Mouse (Mus musculus) neural tube, embryonic 15.5 days (tissue): ENCODE results near the gene Apod. TPM values are rescaled to one million over a fixed set of nuclear protein-coding genes. Genes with fewer than 3 reads are reported as not detected.
A peak's percentile ranks its signal among the peaks of the same experiment; 100 is the strongest.
"Not testable (repeated sequence)": the region's sequence is repeated elsewhere in the genome, so short reads cannot be mapped to it uniquely, and the experiment has no call there.

Experiments used
- ATAC-seq: fragments of 200-750 bp; cut with Nextera tagmentation; 2 replicates; pipeline ENCODE4 v1.8.0; 2017; ENCODE audit warnings: mild to moderate bottlenecking, moderate TSS enrichment, moderate library complexity; ENCODE audit not compliant: low FRiP score
- H3K27ac ChIP-seq: fragments of 300-500 bp; sonication (generic); replicated peaks from 2 replicates; pipeline ENCODE4 v1.5.1; 2015; ENCODE audit warnings: mild to moderate bottlenecking, inconsistent platforms
- H3K27me3 ChIP-seq: fragments of 300-500 bp; sonication (generic); replicated peaks from 2 replicates; pipeline ENCODE4 v1.6.1; 2015; ENCODE audit warnings: inconsistent platforms
- H3K36me3 ChIP-seq: fragments of 300-500 bp; sonication (generic); 2 replicates; pipeline ENCODE4 v1.6.1; 2015; ENCODE audit warnings: inconsistent platforms
- H3K4me1 ChIP-seq: fragments of 300-500 bp; sonication (generic); 2 replicates; pipeline ENCODE4 v1.6.1; 2015; ENCODE audit warnings: inconsistent platforms
- H3K4me2 ChIP-seq: fragments of 300-500 bp; sonication (generic); 2 replicates; pipeline ENCODE4 v1.6.1; 2015; ENCODE audit warnings: inconsistent platforms, mild to moderate bottlenecking, moderate library complexity
- H3K4me3 ChIP-seq: fragments of 300-500 bp; sonication (generic); replicated peaks from 2 replicates; pipeline ENCODE4 v1.5.1; 2015; ENCODE audit warnings: mild to moderate bottlenecking, inconsistent platforms
- H3K9ac ChIP-seq: fragments of 300-500 bp; sonication (generic); replicated peaks from 2 replicates; pipeline ENCODE4 v1.6.1; 2015; ENCODE audit warnings: mild to moderate bottlenecking, inconsistent platforms
- H3K9me3 ChIP-seq: fragments of 300-500 bp; sonication (generic); replicated peaks from 2 replicates; pipeline ENCODE4 v1.6.1; 2016; ENCODE audit warnings: inconsistent platforms
- WGBS: fragments of 180-500 bp; shearing (Covaris S2); methylation state at CpG from one replicate; pipeline ENCODE4 v1.1.7; 2015; ENCODE audit warnings: mixed read lengths; 5-methylcytosine and 5-hydroxymethylcytosine counted together
- polyA plus RNA-seq: library from polyadenylated mRNA; unstranded; fragments of >200 nt; fragmentation: Nextera tagmentation; extraction: Ambion mirVana; gene quantifications from 2 replicates; pipeline ENCODE4 v1.2.1, GENCODE M21; 2015

Apod gene
- polyA plus RNA-seq, 1 experiment from 2014 or later = 48.8 TPM

- H3K9ac ChIP-seq, ATAC-seq, H3K27me3 ChIP-seq, H3K4me2 ChIP-seq, H3K27ac ChIP-seq, H3K4me3 ChIP-seq, H3K9me3 ChIP-seq, H3K36me3 ChIP-seq, H3K4me1 ChIP-seq: not testable (repeated sequence)
- WGBS = 84% methylated on average over 3 of the region's 3 CpGs
Observed at GRCm38 (mm10) chr16:31319723-31320122, 5.1 kb upstream of the Apod start.

GRCm38 (mm10) chr16:31319316-31319715, 4.7 kb upstream of the Apod start:
- Histone ChIP-seq H3K4me3 (no peak overlapping the region), H3K27ac (no peak overlapping the region), H3K9ac (no peak overlapping the region), H3K4me1 (peaks cover 12% of the 10 kb centered on the region; the same call in 1 of the 2 replicates), H3K4me2 (no peak overlapping the region), H3K9me3 (no peaks in the 10 kb centered on the region), H3K36me3 (no peaks in the 10 kb centered on the region), H3K27me3 (no peaks in the 10 kb centered on the region)
- WGBS = 86% methylated on average over 4 of the region's 4 CpGs
- no peak for ATAC-seq

GRCm38 (mm10) chr16:31318418-31318817, 3.8 kb upstream of the Apod start:
- H3K9ac ChIP-seq = no peak overlapping the region
- H3K4me1 ChIP-seq = peaks cover 13% of the 10 kb centered on the region; the same call in 1 of the 2 replicates
- no peaks in the 10 kb centered on the region for H3K27me3 ChIP-seq
- H3K9me3 ChIP-seq = no peaks in the 10 kb centered on the region
- WGBS = 67% methylated on average over 2 of the region's 2 CpGs
- H3K27ac ChIP-seq = no peak overlapping the region
- H3K36me3 ChIP-seq = no peaks in the 10 kb centered on the region
- no peak overlapping the region for H3K4me2 ChIP-seq
- ATAC-seq = no peak
- no peak overlapping the region for H3K4me3 ChIP-seq

- not testable (repeated sequence) for H3K27me3 ChIP-seq, H3K9me3 ChIP-seq, H3K4me3 ChIP-seq, H3K9ac ChIP-seq, H3K4me2 ChIP-seq, ATAC-seq, H3K36me3 ChIP-seq
- H3K27ac ChIP-seq = 0 out of 2 replicates have a peak overlapping the region, but pooled peaks have one; percentile 33
- 74% methylated on average over 12 of the region's 12 CpGs for WGBS
- H3K4me1 ChIP-seq = peaks cover 13% of the 10 kb centered on the region; the same call in 1 of the 2 replicates
Observed at GRCm38 (mm10) chr16:31316246-31317143, 1.9 kb upstream of the Apod start.

- 54% methylated on average over 4 of the region's 4 CpGs for WGBS
- H3K27ac ChIP-seq = 0 out of 2 replicates have a peak overlapping the region, but pooled peaks have one; percentile 45
Observed at GRCm38 (mm10) chr16:31315294-31315693, 686 bp upstream of the Apod start.

GRCm38 (mm10) chr16:31313611-31314010, 997 bp downstream of the Apod start:
- no peak overlapping the region for H3K4me2 ChIP-seq
- peaks cover 13% of the 10 kb centered on the region; the same call in 1 of the 2 replicates for H3K4me1 ChIP-seq
- H3K27ac ChIP-seq = no peak overlapping the region
- no peaks in the 10 kb centered on the region for H3K27me3 ChIP-seq
- no peaks in the 10 kb centered on the region for H3K9me3 ChIP-seq
- no peaks in the 10 kb centered on the region for H3K36me3 ChIP-seq
- no peak overlapping the region for H3K9ac ChIP-seq
- no peak for ATAC-seq
- H3K4me3 ChIP-seq = no peak overlapping the region
- 74% methylated on average over 2 of the region's 2 CpGs for WGBS

More at GRCm38 (mm10) chr16:31315294-31315693, 686 bp upstream of the Apod start:
- ATAC-seq = no peak
- Histone ChIP-seq H3K36me3 (no peaks in the 10 kb centered on the region), H3K9ac (no peak overlapping the region), H3K27me3 (no peaks in the 10 kb centered on the region), H3K4me2 (no peak overlapping the region), H3K4me1 (peaks cover 13% of the 10 kb centered on the region; the same call in 1 of the 2 replicates), H3K4me3 (no peak overlapping the region), H3K9me3 (no peaks in the 10 kb centered on the region)

GRCm38 (mm10) chr16:31312296-31312695, 2.3 kb downstream of the Apod start:
- Histone ChIP-seq H3K27ac (no peak overlapping the region), H3K9me3 (no peaks in the 10 kb centered on the region), H3K4me1 (peaks cover 13% of the 10 kb centered on the region; the same call in 1 of the 2 replicates), H3K27me3 (no peaks in the 10 kb centered on the region), H3K4me3 (no peak overlapping the region), H3K9ac (no peak overlapping the region), H3K36me3 (no peaks in the 10 kb centered on the region), H3K4me2 (no peak overlapping the region)
- WGBS = 89% methylated on average over 3 of the region's 3 CpGs
- ATAC-seq = no peak

- Histone ChIP-seq H3K4me2 (no peak overlapping the region), H3K27me3 (no peaks in the 10 kb centered on the region), H3K36me3 (no peaks in the 10 kb centered on the region), H3K9me3 (no peaks in the 10 kb centered on the region), H3K27ac (no peak overlapping the region), H3K9ac (no peak overlapping the region), H3K4me1 (peaks cover 10% of the 10 kb centered on the region; the same call in 1 of the 2 replicates), H3K4me3 (no peak overlapping the region)
- WGBS = 74% methylated on average over 5 of the region's 5 CpGs
- ATAC-seq = no peak
Observed at GRCm38 (mm10) chr16:31305199-31305919, 9.2 kb downstream of the Apod start.

- no peak for ATAC-seq
- Histone ChIP-seq H3K9ac (no peak overlapping the region), H3K4me2 (no peak overlapping the region), H3K9me3 (no peaks in the 10 kb centered on the region), H3K27me3 (no peaks in the 10 kb centered on the region), H3K36me3 (no peaks in the 10 kb centered on the region), H3K27ac (no peak overlapping the region; the same call in 1 of the 2 replicates), H3K4me1 (peaks cover 26% of the 10 kb centered on the region), H3K4me3 (no peak overlapping the region)
- WGBS = 57% methylated on average over 10 of the region's 10 CpGs
Observed at GRCm38 (mm10) chr16:31303276-31303675, 11.3 kb downstream of the Apod start.

GRCm38 (mm10) chr16:31300883-31301532, 13.6 kb downstream of the Apod start:
- H3K27me3 ChIP-seq = no peaks in the 10 kb centered on the region
- H3K9ac ChIP-seq = no peak overlapping the region
- no peak overlapping the region for H3K4me3 ChIP-seq
- no peak overlapping the region for H3K4me2 ChIP-seq
- no peak overlapping the region for H3K27ac ChIP-seq
- 77% methylated on average over 6 of the region's 6 CpGs for WGBS
- ATAC-seq = no peak
- H3K9me3 ChIP-seq = no peaks in the 10 kb centered on the region
- H3K4me1 ChIP-seq = peaks cover 26% of the 10 kb centered on the region
- no peaks in the 10 kb centered on the region for H3K36me3 ChIP-seq

GRCm38 (mm10) chr16:31300467-31300866, 14.1 kb downstream of the Apod start:
- 33% methylated on average over 7 of the region's 7 CpGs for WGBS
- Histone ChIP-seq H3K9me3 (no peaks in the 10 kb centered on the region), H3K9ac (no peak overlapping the region), H3K27ac (0 out of 2 replicates have a peak overlapping the region, but pooled peaks have one; percentile 18), H3K27me3 (no peaks in the 10 kb centered on the region), H3K4me1 (peaks cover 26% of the 10 kb centered on the region), H3K4me3 (no peak overlapping the region), H3K4me2 (no peak overlapping the region), H3K36me3 (no peaks in the 10 kb centered on the region)
- no peak for ATAC-seq
